Mouse (Mus musculus): ENCODE measurements at regions not wholly inside any gene's neighbourhood (a gene's known extent, or its start where the extent isn't known, plus 50 kb on each side); places are given as distances from the start of the nearest gene placed in this dataset.

- TF ChIP-seq CTCF (IDR thresholded peaks at IDR 0.05) = no peak
- no peak for TF ChIP-seq POLR2A (IDR thresholded peaks at IDR 0.05; ENCODE audit: insufficient read depth, low read depth, low read length)
Observed at GRCm38 (mm10) chr13:11375452-11375851, 731.3 kb downstream of the Ryr2 start.
